Mouse (Mus musculus) mouse embryonic stem cell (cell line): ENCODE results near the gene Lrrc42.

Experiments used
- in situ Hi-C, 2 experiments: fragments of 300-500 bp; cut with MboI; formaldehyde crosslinking; loops; 1 replicate in 1 of 2; 3 replicates in 1 of 2; pipeline ENCODE4 v1.14.3; 2019 to 2020; ENCODE audit warnings: low sequenced_read_pairs in 2 of 2, low pct_unique_long_range_greater_than_20kb in 1 of 2, mixed read lengths in 1 of 2; ENCODE audit not compliant: unreplicated experiment in 1 of 2

The Lrrc42 gene

DNA sequence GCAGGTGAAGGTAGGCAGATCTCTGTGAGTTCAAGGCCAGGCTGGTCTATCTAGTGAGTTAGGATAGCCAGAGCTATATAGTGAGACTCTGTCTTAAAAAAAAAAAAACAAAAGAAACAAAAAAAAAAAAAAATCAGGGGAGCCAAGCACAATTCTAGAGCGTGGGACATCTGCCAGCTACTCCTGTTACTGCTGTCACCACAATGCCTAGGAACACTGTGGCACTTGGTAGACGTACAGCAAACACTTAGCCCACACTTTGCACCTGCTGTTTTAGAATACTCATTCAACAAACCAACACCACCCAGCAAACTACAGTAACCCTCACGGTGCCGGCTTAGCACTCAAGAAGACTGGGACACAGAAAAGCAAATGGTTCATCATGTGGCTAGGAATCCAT is 41.9 kb downstream of the Lrrc42 start:
- in situ Hi-C loops, result no loop called here

DNA sequence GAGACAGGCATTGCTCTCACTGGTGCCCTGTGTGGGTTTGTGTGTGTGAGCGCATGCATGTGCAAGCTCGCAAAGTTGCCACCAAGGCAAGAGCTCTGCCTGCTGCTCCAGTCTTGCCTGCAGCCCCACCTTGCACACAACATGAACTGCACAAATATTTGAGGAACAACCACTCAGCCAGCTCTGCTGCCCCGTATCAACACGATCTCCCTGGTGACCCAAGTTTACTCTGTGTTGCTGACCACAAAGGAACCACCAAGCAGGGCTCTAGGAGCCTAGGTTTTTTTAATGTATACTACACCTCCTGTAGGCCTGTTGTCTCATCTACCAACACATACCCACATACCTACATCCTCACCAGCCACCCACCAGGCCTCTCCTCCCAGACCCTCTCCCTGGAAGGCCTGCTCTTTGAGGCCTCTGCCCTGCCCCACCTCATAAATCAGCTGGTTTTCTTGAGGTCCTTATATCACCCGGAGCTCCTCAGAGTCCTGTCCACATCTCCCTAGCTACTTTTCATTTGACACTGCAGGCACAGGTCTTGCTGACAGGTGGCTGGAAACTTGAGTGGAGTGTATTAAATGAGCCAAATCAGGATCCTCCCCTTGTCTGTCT is 42.7 kb downstream of the Lrrc42 start:
- in situ Hi-C loops, result no loop called here

DNA sequence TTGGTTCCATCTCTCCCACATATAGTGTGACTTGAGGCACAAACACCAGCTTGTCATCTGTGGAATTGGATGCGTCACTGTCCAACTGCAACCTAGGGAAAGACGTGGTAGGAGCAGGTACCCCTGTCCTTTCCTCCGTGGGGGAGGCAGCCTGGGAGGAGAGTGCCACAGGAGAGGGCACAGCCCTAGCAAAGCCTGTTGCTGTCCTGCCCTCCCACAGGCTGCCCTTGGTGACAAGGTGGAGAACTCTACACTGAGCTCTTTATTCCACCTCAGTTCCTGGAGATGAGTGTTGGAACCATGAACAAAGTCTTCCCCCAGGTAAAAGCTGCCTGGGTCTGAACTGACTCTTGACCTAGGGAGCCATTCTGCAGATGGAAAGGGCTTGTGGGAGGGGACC is 44.5 kb downstream of the Lrrc42 start, which contains the start of gene Ldlrad1:
TSS of gene Ldlrad1 (plus strand) at position 301 of the 400 bp plus-strand sequence.
- in situ Hi-C loops, result no loop called here

DNA sequence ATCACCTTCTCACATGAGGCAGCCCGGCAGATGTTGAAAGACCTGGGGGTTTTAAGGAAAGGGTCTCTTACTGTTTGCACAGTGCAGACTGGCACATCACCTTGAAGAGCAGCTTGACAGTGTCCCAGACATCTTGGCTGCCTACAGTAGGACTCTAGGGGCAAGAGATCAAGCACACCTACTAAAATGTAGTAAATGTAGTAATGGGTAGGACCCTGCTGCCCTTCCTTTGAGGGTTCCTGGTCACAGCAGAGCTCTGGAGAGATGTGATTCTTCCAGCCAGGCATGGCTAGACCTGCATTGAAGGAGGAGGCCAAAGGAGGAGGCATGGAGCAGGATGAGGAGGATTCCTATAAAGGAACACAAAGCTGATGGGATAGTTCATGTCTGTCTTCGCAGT is 46.3 kb downstream of the Lrrc42 start:
- in situ Hi-C loops, result no loop called here

DNA sequence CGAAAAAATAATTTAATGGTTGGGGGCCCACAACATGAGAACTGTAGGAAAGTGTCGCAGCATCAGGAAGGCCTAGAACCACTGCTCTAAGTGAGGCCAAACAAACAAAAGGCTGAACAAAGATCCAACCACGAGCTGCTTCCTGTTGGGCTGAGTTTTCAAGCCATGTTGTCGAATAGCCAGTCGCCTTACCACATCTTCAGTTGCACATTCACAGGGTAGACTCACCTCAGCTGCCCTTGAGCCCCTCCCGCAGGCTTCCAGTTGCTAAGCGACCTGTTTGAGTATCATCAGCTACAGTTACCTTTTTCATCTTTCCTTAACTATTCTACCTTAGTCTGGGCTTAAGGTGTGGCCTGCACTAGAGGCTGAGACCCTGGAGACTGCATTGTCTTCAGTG is 50.3 kb downstream of the Lrrc42 start:
- in situ Hi-C loops, result no loop called here

DNA sequence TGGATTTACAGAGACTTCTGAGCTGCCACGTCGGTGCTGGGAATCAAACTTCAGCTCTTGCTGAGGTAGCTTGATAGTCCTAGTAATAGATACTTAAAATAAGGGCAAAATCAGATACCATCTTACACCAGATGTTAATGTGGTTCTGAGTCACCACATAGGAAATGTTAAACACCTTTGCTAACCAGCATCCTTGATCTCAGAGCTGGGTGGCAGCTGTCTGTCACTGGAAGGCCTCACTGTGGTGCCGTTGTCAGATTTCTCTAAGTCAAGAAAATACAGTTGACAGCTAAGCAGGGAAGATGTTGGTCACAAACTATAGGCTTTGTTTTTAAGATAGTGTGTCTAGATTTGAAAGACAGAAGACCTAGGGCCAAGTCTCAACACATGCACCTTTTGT is 51.6 kb downstream of the Lrrc42 start:
- in situ Hi-C loops, result no loop called here

DNA sequence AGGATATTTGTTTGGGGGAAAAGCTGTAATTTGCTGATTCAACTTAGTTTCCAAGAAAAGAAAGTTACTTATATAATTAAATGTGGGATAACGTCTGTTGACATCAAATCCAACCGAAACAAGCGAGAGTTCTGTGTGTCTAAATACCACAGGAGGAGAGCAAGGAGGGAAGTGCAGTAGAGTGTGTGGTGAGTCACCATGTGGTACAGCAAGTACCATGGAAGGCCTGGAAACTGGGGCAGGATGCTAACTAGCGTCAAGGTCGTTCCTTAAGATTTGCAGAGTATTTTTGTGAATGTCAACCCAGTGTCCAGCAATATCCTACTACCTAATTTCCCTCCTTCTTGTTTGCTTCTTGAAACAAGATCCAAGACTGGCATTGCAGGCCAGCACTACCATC is 55.3 kb downstream of the Lrrc42 start:
- in situ Hi-C loops, result no loop called here

DNA sequence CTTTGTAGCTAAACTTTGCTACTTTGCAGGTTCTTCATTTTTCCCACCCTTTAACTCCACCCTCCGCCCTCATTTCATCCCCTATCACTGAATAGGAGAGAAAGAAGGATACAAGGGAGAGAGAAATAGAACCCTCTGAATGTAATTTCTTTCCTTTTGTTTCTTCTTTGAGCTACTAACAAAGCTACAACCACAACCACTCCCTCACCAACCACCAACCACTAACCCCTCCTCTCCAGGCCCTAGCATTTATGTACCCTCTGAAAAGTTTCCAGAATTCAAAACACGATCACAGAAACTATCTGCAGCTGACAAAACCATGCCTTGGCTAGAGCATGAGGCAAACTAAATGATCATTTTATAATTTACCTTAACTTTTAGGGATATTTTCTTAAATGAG is 56.9 kb downstream of the Lrrc42 start:
- in situ Hi-C loops, result no loop called here

DNA sequence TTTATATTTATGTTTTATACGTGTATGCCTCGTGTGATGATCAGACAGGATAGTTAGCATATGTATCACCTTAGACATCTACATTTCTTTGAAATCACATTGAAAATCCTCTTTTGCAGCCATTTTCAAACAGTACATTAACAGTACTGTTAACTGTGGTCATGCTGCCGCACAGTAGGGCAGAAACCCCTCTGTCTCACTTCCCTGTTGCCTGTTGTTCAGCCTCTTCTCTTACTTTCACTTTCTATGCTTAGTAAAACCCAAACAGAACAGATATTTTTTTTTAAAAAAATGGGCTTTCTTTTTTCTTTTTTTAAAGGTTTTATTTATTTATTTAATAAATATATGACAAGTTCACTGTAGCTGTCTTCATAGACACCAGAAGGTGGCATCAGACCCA is 59.5 kb downstream of the Lrrc42 start:
- in situ Hi-C loops, result no loop called here

DNA sequence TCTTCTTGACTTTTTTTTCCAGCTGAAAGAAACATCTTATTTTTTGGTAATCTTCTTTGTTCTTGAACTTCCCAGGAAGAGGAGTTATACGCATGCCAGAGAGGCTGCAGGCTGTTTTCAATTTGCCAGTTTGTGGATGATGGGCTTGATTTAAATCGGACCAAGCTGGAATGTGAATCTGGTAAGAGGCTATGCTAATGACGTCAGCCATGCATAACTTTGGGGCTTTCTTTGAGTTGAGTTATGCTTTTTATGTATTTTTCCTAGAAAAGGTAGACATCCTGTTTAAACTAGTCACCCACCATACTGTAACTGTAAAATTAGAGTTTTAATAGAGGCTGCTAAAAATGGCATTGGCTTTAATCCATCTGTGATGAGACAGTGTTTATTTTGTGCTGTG is 67.6 kb downstream of the Lrrc42 start:
- in situ Hi-C loops, result no loop called here
